Mouse (Mus musculus) A20 (cell line): ENCODE data around the gene Tbx2.

Experiments
- DNase-seq: peaks from one replicate; pipeline ENCODE4 v3.0.0-alpha.2; 2011; ENCODE audit warnings: low read depth, low spot score

Gene Tbx2

DNA sequence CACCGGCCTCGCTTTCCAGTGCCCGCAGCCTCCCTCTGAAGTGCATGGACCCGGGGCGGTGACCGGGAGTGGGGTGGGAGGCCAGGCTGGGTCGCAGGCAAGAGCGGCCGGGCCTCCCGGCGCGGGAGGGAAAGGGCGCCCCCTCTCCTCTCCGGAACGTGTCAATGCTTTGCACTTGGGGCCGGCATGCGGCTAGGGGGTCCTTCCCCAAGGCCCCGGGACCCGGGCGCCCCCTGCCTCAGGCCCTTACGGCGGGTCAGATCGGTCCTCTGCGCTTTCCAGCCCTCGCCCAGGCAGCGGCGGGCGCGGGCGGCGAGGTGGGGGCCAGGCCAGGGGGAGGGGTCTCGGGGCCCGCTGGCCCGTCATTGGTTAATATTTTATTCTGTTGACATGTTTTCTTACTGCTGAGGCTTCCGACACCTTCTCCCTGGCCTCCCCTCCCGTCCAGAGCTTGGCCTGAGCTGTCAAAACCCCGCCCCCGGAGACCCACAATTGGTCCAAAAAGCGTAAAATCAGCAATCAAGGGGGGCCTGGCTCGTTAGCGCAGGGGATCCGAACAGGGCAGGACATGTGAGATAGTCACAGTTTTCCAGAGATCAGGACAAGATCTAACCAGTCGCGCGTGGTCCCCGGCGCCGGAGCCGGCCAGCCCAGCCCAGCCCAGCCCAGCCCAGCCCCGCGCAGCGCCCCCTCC, at the start of gene Tbx2:
Gene Tbx2 (plus strand): TSS at position 321 of the 694 bp plus-strand sequence.
- no peak for DNase-seq

DNA sequence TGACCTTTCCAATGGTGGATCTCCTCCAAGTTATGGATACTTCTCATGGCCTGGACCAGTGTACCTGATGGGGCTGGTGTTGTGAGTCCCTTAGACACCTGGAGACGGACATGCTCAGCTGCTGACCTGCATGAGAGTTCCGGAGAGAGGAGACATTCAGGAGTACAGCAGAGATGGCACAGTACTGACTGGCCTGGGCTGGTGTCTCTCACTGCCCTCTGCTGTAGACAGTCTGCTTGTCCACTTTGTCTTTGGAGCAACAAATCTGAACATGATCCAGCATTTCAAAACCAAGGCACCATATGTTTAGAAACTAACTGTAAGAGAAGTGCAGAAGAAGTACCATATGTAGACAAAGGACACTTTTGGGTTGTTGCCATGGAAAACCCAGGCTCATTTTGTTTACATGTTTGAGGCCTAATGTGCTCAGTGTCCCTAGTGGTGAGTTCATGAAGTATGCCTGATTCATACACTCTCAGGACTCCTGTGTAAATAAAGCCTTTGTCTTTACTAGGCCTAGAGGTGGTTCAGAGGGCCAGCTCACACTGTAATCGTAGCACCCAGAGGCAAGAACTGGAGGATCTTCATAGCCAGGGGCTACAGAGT, 46.1 kb upstream of the Tbx2 start:
- DNase-seq: peak; percentile 20

GRCm38 (mm10) chr11:85789750-85790149, 42.6 kb upstream of the Tbx2 start:
- DNase-seq: no peak

GRCm38 (mm10) chr11:85790267-85790666, 42.1 kb upstream of the Tbx2 start:
- peak; percentile 3 for DNase-seq

GRCm38 (mm10) chr11:85791212-85791611, 41.1 kb upstream of the Tbx2 start:
- no peak for DNase-seq

- no peak for DNase-seq
Observed at GRCm38 (mm10) chr11:85792534-85793215, 39.7 kb upstream of the Tbx2 start.

- no peak for DNase-seq
Observed at GRCm38 (mm10) chr11:85799456-85799855, 32.9 kb upstream of the Tbx2 start.

- no peak for DNase-seq
Observed at GRCm38 (mm10) chr11:85799856-85800255, 32.5 kb upstream of the Tbx2 start.

DNA sequence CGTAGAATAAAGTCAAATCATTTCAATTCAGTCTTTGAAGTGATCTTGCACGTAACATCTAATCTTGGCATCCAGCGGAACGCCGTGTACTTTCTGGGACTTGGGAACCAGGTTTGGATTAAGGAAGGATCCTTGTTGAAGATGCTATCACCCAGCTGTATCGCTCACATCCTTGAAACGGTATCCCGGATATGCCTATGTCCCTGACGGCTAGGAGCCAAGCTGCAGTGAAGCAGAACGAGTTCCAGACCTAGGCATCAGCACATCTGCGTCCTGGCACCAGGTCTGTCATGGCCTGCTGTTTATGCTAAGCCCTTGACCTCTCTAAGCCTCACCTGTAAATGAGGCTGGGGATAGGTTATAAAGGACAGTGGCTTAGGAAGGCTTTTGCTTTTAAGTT, 32.0 kb upstream of the Tbx2 start:
- DNase-seq: no peak

DNA sequence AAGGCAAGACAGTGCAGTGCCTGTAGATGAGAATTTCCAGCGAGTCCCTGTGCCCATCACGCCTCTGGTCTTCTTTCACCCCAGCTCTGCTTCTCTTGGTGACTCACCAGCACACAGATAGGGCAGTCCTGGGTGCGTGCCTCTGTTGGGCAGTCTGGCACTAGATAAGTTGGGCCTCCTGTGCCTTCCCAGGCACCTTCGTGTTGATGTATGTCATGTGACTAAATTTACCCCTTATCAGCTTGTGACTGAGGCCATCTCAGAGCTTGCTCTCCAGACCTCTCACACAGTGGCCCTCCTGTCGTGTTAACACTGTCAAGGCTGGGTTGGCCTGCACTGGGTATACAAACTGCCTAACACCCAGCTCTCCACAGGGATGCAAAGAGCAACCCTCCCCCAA, 28.3 kb upstream of the Tbx2 start:
- no peak for DNase-seq

DNA sequence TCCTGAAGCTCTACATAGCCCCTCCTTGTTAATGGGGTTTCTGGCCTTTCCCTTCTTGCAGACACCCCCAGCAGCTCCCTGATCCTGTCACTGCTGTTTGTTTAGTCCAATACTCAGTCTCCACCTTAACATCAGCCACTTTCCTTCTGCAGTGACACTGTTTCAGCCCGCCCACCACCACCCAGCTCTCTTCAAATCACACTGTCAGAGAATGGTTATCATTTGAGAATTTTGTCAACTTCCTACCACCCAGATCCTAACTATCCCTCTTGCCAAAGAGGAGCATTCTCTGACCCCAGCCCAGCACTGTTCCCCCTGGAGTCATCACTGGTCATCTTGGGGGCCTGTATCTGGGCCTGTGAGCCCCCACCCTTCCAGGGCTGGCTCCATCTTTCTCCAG, 26.6 kb upstream of the Tbx2 start:
- DNase-seq: no peak

GRCm38 (mm10) chr11:85807353-85807752, 25.0 kb upstream of the Tbx2 start:
- no peak for DNase-seq

DNA sequence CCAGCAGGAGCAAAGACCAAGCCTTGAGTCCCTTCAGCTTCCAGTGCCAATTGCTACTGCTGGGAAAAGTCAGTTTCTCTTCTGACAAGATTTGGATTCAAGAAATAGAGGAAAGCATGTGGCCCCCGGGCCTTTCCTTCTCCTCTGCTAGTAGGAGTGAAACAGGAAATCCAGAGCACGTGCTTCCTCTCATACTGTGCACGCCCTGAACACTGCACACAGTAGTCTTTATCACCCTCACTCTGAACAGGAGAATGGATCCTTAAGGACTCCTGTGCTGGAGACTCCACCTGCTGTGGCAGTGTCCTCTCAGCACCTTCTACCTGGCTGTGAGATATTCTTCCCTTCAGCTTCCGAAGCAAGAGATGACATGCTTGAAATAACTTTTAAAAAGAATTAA, 21.1 kb upstream of the Tbx2 start:
- no peak for DNase-seq

DNA sequence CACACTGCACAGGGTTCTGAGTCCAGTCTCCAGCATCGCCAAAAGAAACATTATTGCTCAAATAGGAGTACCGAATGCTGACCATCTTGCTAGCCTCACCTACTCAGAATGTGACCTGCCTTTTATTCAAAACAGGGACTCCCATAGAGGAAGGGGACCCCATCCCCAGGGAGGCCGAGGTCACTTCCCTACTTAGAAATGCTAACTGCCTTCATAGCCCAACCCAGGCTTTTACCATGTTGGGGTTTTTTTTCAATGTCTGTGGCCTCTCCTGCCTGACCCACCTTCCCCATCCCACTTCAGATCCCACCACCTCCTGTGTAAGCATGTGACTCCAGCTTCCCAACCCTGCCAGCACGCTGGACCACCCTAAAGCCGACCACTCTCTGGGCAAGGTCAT, 20.7 kb upstream of the Tbx2 start:
- no peak for DNase-seq

DNA sequence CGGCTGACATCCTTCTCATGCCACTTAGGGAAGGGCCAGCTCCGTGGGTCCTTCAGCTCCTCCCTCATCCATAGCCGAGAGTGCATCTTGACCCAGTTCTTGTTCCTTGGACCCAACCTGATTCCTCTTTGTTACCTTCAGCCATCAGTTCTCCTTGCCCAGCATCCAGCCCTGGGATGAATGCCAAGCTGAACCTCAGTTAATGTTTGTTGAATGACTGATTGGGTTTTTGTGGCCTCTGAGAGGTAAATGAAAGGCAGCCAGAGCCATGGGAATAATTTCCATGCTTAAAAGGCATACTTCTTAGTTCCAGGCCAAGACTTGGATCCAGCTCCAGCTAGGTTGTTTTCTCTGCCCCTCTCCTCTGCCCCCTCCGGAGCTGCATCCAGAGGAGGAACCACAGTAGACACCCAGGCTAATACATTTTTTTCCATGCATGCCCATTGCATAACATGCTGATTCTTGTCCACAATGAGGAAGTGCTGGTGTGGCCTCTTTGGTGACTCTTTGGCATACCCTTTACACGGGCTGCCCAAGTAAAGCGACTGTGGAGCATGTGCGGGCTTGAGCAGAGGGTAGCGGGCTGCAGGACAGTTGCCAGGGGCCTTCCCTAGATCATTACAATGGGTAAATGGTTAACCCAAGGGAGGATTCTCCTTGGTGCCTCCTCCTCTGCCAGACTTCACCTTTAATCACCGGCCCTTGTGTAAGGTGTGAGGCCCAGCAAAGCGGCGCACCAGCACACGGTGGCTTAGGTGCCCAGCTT, 20.0 kb upstream of the Tbx2 start:
- no peak for DNase-seq

DNA sequence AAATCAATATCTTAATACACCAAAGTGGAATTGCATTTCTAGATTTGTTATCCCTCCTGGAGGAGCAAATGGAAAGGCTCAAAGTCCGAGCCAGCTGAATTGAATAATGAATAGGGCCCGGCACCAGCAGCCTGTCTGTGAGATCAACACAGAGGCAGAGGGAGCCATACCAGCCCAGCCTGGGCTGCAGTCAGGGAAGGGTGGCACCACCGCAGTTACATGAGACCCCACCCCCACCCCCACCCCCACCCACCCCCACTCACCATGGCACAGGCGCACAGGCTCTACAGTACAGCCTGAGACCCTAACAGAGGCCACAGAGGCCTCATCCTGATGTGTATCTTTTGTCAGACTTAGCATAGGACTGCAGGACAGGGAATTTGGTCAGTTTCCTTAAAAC, 17.7 kb upstream of the Tbx2 start:
- DNase-seq: no peak

GRCm38 (mm10) chr11:85816471-85816870, 15.9 kb upstream of the Tbx2 start:
- DNase-seq: no peak

- DNase-seq: no peak
Observed at GRCm38 (mm10) chr11:85818401-85818800, 13.9 kb upstream of the Tbx2 start.

GRCm38 (mm10) chr11:85820959-85821358, 11.4 kb upstream of the Tbx2 start:
- DNase-seq: no peak

GRCm38 (mm10) chr11:85821659-85822058, 10.7 kb upstream of the Tbx2 start:
- no peak for DNase-seq

DNA sequence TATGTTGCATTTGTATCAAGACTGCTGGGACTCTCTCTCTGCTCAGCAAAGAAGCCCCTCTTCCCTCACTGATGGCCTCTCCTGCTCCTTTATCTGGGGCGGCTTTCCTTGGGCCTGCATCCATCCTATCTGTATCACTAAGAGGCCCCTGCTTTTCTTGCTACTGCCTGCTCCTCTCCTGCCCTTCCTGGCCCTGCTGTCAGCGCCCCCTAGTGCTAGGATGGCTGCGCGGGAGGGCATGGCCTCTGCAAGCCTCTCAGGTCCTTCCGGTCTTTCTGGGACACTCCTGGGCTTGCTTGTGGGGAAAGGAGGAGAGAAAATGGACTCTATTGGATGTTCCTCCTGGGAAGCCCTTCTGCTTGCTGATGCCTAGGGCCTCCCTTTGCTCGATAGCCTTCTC, 9.2 kb upstream of the Tbx2 start:
- peak; percentile 78 for DNase-seq

DNA sequence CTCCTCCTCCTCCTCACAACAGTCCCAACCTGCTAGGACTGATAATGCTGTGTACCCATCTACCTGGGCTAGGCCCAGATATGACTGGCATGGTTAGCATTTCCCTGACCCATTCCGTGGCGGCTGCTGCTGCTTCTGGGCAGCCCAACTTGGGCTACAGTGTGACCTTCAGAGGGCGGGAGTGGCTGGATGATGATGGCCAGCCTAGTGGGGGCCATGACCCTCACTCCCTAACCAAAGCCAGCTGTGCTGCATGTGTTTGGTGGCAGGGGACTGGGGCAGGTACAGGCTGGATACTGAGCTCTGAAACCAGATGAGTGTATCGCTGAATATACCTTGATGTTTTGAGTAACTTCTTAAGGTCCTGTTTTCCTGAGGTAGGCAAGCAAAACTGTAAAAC, 8.6 kb upstream of the Tbx2 start:
- DNase-seq: no peak
